Mouse (Mus musculus): ENCODE measurements around the gene Rab11a. TPM values are rescaled to one million over a fixed set of nuclear protein-coding genes. Genes with fewer than 3 reads are reported as not detected.

Gene Rab11a
- 100 to 1,000 TPM; 218 to 232 TPM for total RNA-seq (2021)
- long read RNA-seq, experiment 1, transcript Rab11a-208 (5 exons, 2,336 nt): major isoform, 48 of 58 reads
- long read RNA-seq, experiment 1, partial matches to known transcripts: 6 of 58 reads
- long read RNA-seq, experiment 1, other reads (novel, unspliced or antisense): 3 of 58 reads
- long read RNA-seq, experiment 2, transcript Rab11a-208 (5 exons, 2,336 nt): major isoform, 77 of 90 reads
- long read RNA-seq, experiment 2, partial matches to known transcripts: 2 of 90 reads
- long read RNA-seq, experiment 2, other reads (novel, unspliced or antisense): 7 of 90 reads

- H3K27ac ChIP-seq: peak within 1 kb of the TSS; percentile 99
- peak within 1 kb of the TSS; percentile 90 for H3K4me3 ChIP-seq
- peak; percentile 95 to 97 for DNase-seq (ENCODE audit: low spot score in 2 of 2)
- TF ChIP-seq CTCF (conservative IDR thresholded peaks at IDR 0.05): peak; percentile 41
These were observed at the start of gene Rab11a for GRCm38 (mm10) chr9:64737406-64738201. TSS of gene Rab11a (minus strand) at chr9:64737758.

GRCm38 (mm10) chr9:64786216-64786905 is 48.8 kb upstream of the Rab11a start:
- TF ChIP-seq CTCF (conservative IDR thresholded peaks at IDR 0.05): no peak
- Histone ChIP-seq H3K4me3 (no peak overlapping the region), H3K27ac (no peak overlapping the region)
- DNase-seq (ENCODE audit: low spot score in 2 of 2): no peak

DNA sequence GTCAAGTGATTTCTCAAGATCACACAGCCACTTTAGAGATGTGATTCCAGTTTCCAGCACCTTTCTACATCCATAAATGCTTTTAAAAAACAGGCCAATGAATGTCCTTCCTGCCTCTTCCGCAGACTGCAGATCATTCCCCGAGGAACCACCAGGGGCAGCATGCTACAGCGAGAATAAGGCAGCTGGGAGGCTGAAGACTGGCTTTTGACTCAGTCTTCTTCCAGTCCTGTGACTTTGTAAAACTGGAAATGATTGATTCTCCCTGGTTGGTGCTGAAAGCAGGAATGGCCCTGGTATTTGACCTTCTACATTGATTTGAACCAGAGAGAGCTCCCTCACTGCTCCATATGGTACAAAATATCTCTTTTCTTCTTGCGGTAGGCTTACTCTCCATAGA is 47.3 kb upstream of the Rab11a start:
- DNase-seq (ENCODE audit: low spot score in 2 of 2): peak in 1 of 2 experiments; percentile 50
- TF ChIP-seq CTCF (conservative IDR thresholded peaks at IDR 0.05): peak; percentile 85

DNA sequence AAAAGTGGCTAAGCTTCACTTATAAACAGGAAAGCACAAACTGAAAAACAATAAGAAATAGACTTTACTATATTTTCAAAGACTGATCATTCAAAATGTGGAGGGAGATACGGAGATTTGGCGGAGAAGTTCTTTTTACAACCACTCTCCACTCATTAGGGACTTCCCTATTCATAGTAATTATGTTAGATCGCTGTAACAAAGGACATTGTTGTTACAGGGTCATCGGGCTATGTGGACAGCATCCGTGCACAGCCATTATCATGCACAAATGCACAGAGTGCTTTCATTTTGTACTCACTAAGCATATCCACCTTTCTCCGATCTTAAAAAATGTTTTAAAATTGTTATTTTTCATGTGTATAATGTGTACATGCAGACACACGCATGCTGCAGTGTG is 46.0 kb upstream of the Rab11a start:
- Histone ChIP-seq H3K27ac (no peak overlapping the region), H3K4me3 (no peak overlapping the region)
- TF ChIP-seq CTCF (conservative IDR thresholded peaks at IDR 0.05): no peak
- no peak for DNase-seq (ENCODE audit: low spot score in 2 of 2)

More for the DNA sequence above, 47.3 kb upstream of the Rab11a start:
- H3K4me3 ChIP-seq: no peak overlapping the region
- no peak overlapping the region for H3K27ac ChIP-seq

DNA sequence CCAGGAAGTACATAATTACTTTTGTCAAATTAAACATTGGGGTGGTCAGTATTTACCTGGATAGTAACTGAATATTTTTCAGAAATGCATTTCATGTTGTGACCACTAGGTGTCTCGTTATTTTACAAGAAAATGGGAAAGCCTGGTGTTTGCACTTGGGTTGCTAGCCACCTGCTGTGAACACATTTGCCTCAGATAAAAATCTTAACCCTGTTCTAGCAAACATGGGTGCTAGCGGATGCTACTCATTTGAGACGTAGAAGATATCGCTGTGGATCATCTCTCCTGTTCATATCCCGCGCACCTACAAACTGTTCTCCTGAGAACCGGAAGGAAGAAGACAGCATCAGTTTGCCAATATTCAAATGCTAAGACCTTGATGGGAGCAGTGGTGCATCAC is 42.1 kb upstream of the Rab11a start:
- TF ChIP-seq CTCF (conservative IDR thresholded peaks at IDR 0.05): peak; percentile 89
- DNase-seq (ENCODE audit: low spot score in 2 of 2): peak in 1 of 2 experiments; percentile 22
- Histone ChIP-seq H3K27ac (no peak overlapping the region), H3K4me3 (no peak overlapping the region)

- Histone ChIP-seq H3K27ac (no peak overlapping the region), H3K4me3 (no peak overlapping the region)
- 0 out of 2 replicates have a peak, but pooled peaks have one; percentile 13 for TF ChIP-seq CTCF (conservative IDR thresholded peaks at IDR 0.05)
- no peak for DNase-seq (ENCODE audit: low spot score in 2 of 2)
These were observed 40.6 kb upstream of the Rab11a start for GRCm38 (mm10) chr9:64778151-64778550.

GRCm38 (mm10) chr9:64777441-64777987 is 40.0 kb upstream of the Rab11a start:
- no peak for DNase-seq (ENCODE audit: low spot score in 2 of 2)
- no peak for TF ChIP-seq CTCF (conservative IDR thresholded peaks at IDR 0.05)
- H3K27ac ChIP-seq: no peak overlapping the region
- H3K4me3 ChIP-seq: no peak overlapping the region

GRCm38 (mm10) chr9:64775491-64775890 is 37.9 kb upstream of the Rab11a start:
- H3K27ac ChIP-seq: peak overlapping the region; percentile 85
- TF ChIP-seq CTCF (conservative IDR thresholded peaks at IDR 0.05): no peak
- no peak overlapping the region for H3K4me3 ChIP-seq
- no peak for DNase-seq (ENCODE audit: low spot score in 2 of 2)

DNA sequence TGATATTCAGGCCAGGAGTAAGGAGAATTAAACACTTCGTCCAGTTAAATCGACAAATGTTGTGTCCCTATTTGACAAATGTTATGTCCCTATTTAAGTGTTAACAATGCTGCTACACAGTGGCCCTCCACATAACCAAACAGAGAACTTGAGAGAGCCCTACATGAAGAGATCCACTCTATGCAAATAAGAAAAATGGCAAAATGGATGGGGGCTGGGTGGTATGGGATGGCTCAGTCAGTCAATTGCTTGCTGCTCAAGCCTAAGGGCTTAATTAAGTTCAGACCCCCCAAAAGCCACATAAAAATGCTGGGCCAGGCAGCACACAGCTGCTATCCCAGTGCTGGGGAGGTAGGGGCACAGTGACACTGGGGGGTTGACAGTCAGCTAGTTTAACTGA is 37.3 kb upstream of the Rab11a start:
- TF ChIP-seq CTCF (conservative IDR thresholded peaks at IDR 0.05): no peak
- H3K27ac ChIP-seq: peak overlapping the region; percentile 85

GRCm38 (mm10) chr9:64774411-64774811 is 36.9 kb upstream of the Rab11a start:
- peak in 1 of 2 experiments; percentile 47 for DNase-seq (ENCODE audit: low spot score in 2 of 2)
- TF ChIP-seq CTCF (conservative IDR thresholded peaks at IDR 0.05): no peak
- peak overlapping the region; percentile 85 for H3K27ac ChIP-seq
- no peak overlapping the region for H3K4me3 ChIP-seq

More for the DNA sequence above, 37.3 kb upstream of the Rab11a start:
- no peak overlapping the region for H3K4me3 ChIP-seq
- DNase-seq (ENCODE audit: low spot score in 2 of 2): no peak

- peak overlapping the region; percentile 85 for H3K27ac ChIP-seq
- H3K4me3 ChIP-seq: no peak overlapping the region
- no peak for DNase-seq (ENCODE audit: low spot score in 2 of 2)
- TF ChIP-seq CTCF (conservative IDR thresholded peaks at IDR 0.05): peak; percentile 64
These were observed 36.4 kb upstream of the Rab11a start for GRCm38 (mm10) chr9:64773936-64774335.

DNA sequence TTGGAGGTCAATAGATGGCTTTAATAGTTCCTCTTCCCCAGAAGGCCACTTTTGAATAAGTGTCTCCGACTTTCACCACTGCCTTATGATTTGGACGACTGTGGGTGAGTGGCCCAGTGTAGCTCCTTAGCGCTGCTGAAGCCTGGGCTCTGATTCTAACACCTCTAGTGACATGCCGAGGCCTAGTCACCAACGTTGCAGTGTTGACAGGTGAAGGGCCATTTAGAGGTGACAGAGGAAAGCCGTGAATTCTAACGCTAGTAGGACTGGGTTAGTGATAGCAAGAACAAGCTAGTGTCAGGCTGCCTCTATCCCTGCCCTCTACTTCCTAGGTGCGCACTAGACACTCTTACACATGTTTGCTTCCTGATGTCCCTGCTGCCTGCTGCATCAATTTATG is 35.7 kb upstream of the Rab11a start:
- Histone ChIP-seq H3K27ac (peak overlapping the region; percentile 85; the same call in 1 of the 2 replicates), H3K4me3 (no peak overlapping the region)
- TF ChIP-seq CTCF (conservative IDR thresholded peaks at IDR 0.05): no peak
- no peak for DNase-seq (ENCODE audit: low spot score in 2 of 2)

DNA sequence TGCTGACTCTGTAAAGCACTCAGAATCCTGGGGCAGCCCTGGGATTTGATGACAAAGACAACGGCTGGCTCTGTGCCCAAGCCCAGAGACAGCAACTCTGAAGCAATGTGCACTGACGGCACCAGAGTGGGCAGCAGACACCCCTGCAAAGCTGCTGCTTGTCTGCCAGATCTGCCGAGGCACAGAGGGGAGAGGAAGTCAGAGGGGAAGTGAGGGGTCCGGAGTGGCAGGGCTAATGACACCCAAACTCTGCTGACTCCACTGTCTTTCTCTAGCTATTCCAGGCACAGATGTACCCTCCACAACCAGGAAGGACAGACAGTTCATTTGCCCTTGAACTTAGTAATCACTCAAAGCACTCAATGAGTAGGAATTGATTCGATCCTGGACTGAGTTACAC is 33.7 kb upstream of the Rab11a start:
- peak overlapping the region; percentile 59 for H3K27ac ChIP-seq

More for the DNA sequence above, 33.7 kb upstream of the Rab11a start:
- DNase-seq (ENCODE audit: low spot score in 2 of 2): peak; percentile 51 to 57
- H3K4me3 ChIP-seq: no peak overlapping the region
- TF ChIP-seq CTCF (conservative IDR thresholded peaks at IDR 0.05): no peak

All from layer of hippocampus, adult 2 months (tissue).